In the genomic region with DNA sequence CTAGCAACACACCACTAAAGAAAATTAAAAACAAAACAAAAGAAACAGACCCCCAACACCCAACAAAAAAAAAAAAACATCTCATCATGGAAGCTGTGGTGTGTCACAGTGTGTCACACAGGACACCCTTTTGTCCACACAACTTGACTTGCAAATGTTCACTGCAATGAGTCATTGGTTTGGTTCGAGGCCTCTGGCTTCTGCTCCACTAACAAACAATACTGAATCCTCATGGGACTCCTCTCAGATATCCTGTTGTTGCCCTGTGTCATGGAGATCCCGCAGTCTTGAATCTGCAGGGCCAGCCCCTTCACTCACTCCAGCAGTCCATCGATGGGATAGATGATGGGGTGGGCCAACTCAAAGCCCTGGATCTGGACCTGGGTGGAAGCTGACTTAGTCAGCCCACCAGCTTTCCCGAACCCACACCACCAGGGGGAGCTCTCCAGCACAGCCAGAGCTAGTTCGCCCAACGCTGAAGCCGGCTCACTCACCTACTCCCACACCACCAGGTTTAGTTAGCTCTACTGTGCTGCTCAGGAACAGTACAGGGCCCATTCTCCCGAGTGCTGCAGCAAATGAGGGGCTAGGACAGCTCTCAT, we compare ENCODE assay signal across 8 mouse cellular contexts. TPM values are rescaled to one million over a fixed set of nuclear protein-coding genes. Genes with fewer than 3 reads are reported as not detected.
A peak's percentile ranks its signal among the peaks of the same experiment; 100 is the strongest.
DNase-seq lines count a peak whose midpoint lies in the region; ATAC-seq and TF ChIP-seq lines count a peak whose summit lies in the region.

No protein-coding gene starts in this region.

- TF ChIP-seq CTCF in embryonic fibroblast, embryonic 13.5 days (IDR thresholded peaks at IDR 0.05; ENCODE audit: borderline replicate concordance, insufficient read depth, low read length): peak; percentile 27; the same call in 1 of the 2 replicates
- TF ChIP-seq CTCF in liver, postnatal 0 days (IDR thresholded peaks at IDR 0.05; ENCODE audit: low read depth): peak; percentile 51

- no peaks in the 10 kb centered on the region for H3K4me1 ChIP-seq in hindbrain, embryonic 11.5 days (replicated peaks; ENCODE audit: control insufficient read depth, insufficient read depth, low read length)
- H3K4me1 ChIP-seq in hindbrain, embryonic 12.5 days: no peaks in the 10 kb centered on the region
- no peaks in the 10 kb centered on the region for H3K4me1 ChIP-seq in embryonic fibroblast, embryonic 13.5 days (ENCODE audit: control insufficient read depth, insufficient read depth, low read length)
- H3K4me1 ChIP-seq in liver, postnatal 0 days (ENCODE audit: insufficient read depth): no peaks in the 10 kb centered on the region

- DNase-seq in hindbrain, embryonic 11.5 days (ENCODE audit: low spot score): peak; percentile 45
- DNase-seq in CD4-positive, CD25-positive, alpha-beta regulatory T cell, adult 2 months (ENCODE audit: low read depth, low spot score): peak; percentile 59
- DNase-seq in T-cell, adult 2 months (ENCODE audit: low spot score): peak; percentile 5
- peak; percentile 52 for DNase-seq in liver, postnatal 0 days
- DNase-seq in telencephalon, adult 2 months (ENCODE audit: low read depth, low spot score): peak; percentile 21

- no peak overlapping the region for H3K4me3 ChIP-seq in hindbrain, embryonic 11.5 days (ENCODE audit: low read depth, low read length)
- H3K4me3 ChIP-seq in hindbrain, embryonic 12.5 days: no peak overlapping the region
- no peak overlapping the region for H3K4me3 ChIP-seq in embryonic fibroblast, embryonic 13.5 days (ENCODE audit: insufficient read depth, low read length)
- no peak overlapping the region for H3K4me3 ChIP-seq in liver, postnatal 0 days (ENCODE audit: low read depth, low read length)

- H3K4me2 ChIP-seq in hindbrain, embryonic 11.5 days (replicated peaks; ENCODE audit: low read depth, low read length): no peak overlapping the region
- no peak overlapping the region for H3K4me2 ChIP-seq in hindbrain, embryonic 12.5 days (replicated peaks)
- H3K4me2 ChIP-seq in liver, postnatal 0 days (ENCODE audit: low read depth, low read length): no peak overlapping the region

- no peak overlapping the region for H3K27ac ChIP-seq in hindbrain, embryonic 11.5 days (ENCODE audit: low read depth, low read length)
- no peak overlapping the region for H3K27ac ChIP-seq in hindbrain, embryonic 12.5 days
- no peak overlapping the region for H3K27ac ChIP-seq in embryonic fibroblast, embryonic 13.5 days (ENCODE audit: insufficient read depth, low read length)
- H3K27ac ChIP-seq in liver, postnatal 0 days (ENCODE audit: low read depth): no peak overlapping the region

- TF ChIP-seq POLR2A in embryonic fibroblast, embryonic 13.5 days (IDR thresholded peaks at IDR 0.05; ENCODE audit: low read depth, low read length): no peak

- WGBS in hindbrain, embryonic 11.5 days: 76% methylated on average over 8 of the region's 8 CpGs
- 69% methylated on average over 8 of the region's 8 CpGs for WGBS in hindbrain, embryonic 12.5 days
- 59% methylated on average over 8 of the region's 8 CpGs for WGBS in liver, postnatal 0 days (ENCODE audit: insufficient replicate concordance)

- no peak for ATAC-seq in hindbrain, embryonic 11.5 days (ENCODE audit: low FRiP score)
- ATAC-seq in hindbrain, embryonic 12.5 days (ENCODE audit: low FRiP score): no peak
- ATAC-seq in liver, postnatal 0 days: no peak
- no peak for ATAC-seq in erythroblast, adult 5-6 weeks (replicated peaks; ENCODE audit: low FRiP score, poor library complexity, severe bottlenecking)

- no peaks in the 10 kb centered on the region for H3K9me3 ChIP-seq in hindbrain, embryonic 11.5 days (ENCODE audit: control insufficient read depth, low read length)
- H3K9me3 ChIP-seq in hindbrain, embryonic 12.5 days (replicated peaks): no peaks in the 10 kb centered on the region
- no peaks in the 10 kb centered on the region for H3K9me3 ChIP-seq in liver, postnatal 0 days (ENCODE audit: low read length)

- no peak overlapping the region for H3K9ac ChIP-seq in hindbrain, embryonic 11.5 days (ENCODE audit: low read depth, low read length)
- H3K9ac ChIP-seq in hindbrain, embryonic 12.5 days: no peak overlapping the region
- H3K9ac ChIP-seq in liver, postnatal 0 days (replicated peaks): no peak overlapping the region

- H3K36me3 ChIP-seq in hindbrain, embryonic 11.5 days (ENCODE audit: control insufficient read depth, insufficient read depth, low read length): no peaks in the 10 kb centered on the region
- no peaks in the 10 kb centered on the region for H3K36me3 ChIP-seq in hindbrain, embryonic 12.5 days
- H3K36me3 ChIP-seq in liver, postnatal 0 days (replicated peaks; ENCODE audit: insufficient read depth, low read length): no peaks in the 10 kb centered on the region

- H3K27me3 ChIP-seq in hindbrain, embryonic 11.5 days (ENCODE audit: control insufficient read depth, insufficient read depth, low read length): no peaks in the 10 kb centered on the region
- no peaks in the 10 kb centered on the region for H3K27me3 ChIP-seq in hindbrain, embryonic 12.5 days
- H3K27me3 ChIP-seq in liver, postnatal 0 days (ENCODE audit: insufficient read depth, low read length): no peaks in the 10 kb centered on the region

- TF ChIP-seq EP300 in liver, postnatal 0 days (IDR thresholded peaks at IDR 0.05; ENCODE audit: low read depth): no peak

RNA-seq across cellular contexts. Expression of gene Slc35b4, which starts 28.2 kb away (rescaled TPM):
- polyA plus RNA-seq in hindbrain, embryonic 11.5 days (2014; fragmentation: Nextera tagmentation; extraction: Ambion mirVana): 46.7 and 48.3 TPM in 2 replicates
- 42.9 and 44.6 TPM in 2 replicates for polyA plus RNA-seq in hindbrain, embryonic 12.5 days (2016; fragmentation: Nextera tagmentation; extraction: Ambion mirVana)
- 51.3 and 55.4 TPM in 2 replicates for polyA plus RNA-seq in embryonic fibroblast, embryonic 13.5 days (2011; ENCODE audit: insufficient read length, low read depth, missing spikeins)
- 13.4 and 15.6 TPM in 2 replicates for polyA plus RNA-seq in liver, postnatal 0 days (2015; fragmentation: Nextera tagmentation; extraction: Ambion mirVana)
- 5.8 and 10.7 TPM in 2 replicates for total RNA-seq in erythroblast, adult 5-6 weeks (2015; ENCODE audit: low replicate concordance)
- total RNA-seq in erythroblast, adult 5-6 weeks (2017; ENCODE audit: low replicate concordance): 9.2 and 9.5 TPM in 2 replicates

Comparison
In these comparisons a context has a peak if more than half of its experiments do, and no peak if none do; other contexts are left out.
1. DNase-seq: peak in every context shown above with its lines; median percentile 59 in CD4-positive, CD25-positive, alpha-beta regulatory T cell, adult 2 months; 52 in liver, postnatal 0 days; 45 in hindbrain, embryonic 11.5 days; 21 in telencephalon, adult 2 months; 5 in T-cell, adult 2 months.